Mouse (Mus musculus) erythroblast, embryonic 14.5 days (primary cell): ENCODE measurements around the gene Olfr548-ps1.

Experiments
- GATA1 ChIP-seq: IDR thresholded peaks from 2 replicates; pipeline ENCODE4 v1.6.1; 2012; ENCODE audit warnings: low read length, inconsistent platforms, mixed read lengths
- TAL1 ChIP-seq: IDR thresholded peaks from 3 replicates; pipeline ENCODE4 v1.6.1; 2012; ENCODE audit warnings: low read length, inconsistent platforms, mixed read lengths

GRCm38 (mm10) chr7:102540596-102540995 is at the start of gene Olfr548-ps1:
- no peak for TF ChIP-seq TAL1
- no peak for TF ChIP-seq GATA1
